Mouse (Mus musculus): ENCODE data around the gene Ndc80. TPM values are rescaled to one million over a fixed set of nuclear protein-coding genes. Genes with fewer than 3 reads are reported as not detected.

The Ndc80 gene
- polyA plus RNA-seq, 1 experiment = 0.03 TPM

GRCm38 (mm10) chr17:71528042-71528441, 1.4 kb upstream of the Ndc80 start:
- Histone ChIP-seq H3K27me3 (replicated peaks; ENCODE audit: control insufficient read depth, insufficient read depth, low read length) (no peaks in the 10 kb centered on the region), H3K4me1 (ENCODE audit: control insufficient read depth, insufficient read depth, low read length) (peaks cover 3% of the 10 kb centered on the region), H3K36me3 (ENCODE audit: control insufficient read depth, insufficient read depth, low read length) (no peaks in the 10 kb centered on the region), H3K4me3 (ENCODE audit: insufficient read depth, low read depth, low read length) (no peak overlapping the region), H3K27ac (ENCODE audit: insufficient read depth, low read depth, low read length) (no peak overlapping the region)
- DNase-seq = no peak
- TF ChIP-seq CTCF (conservative IDR thresholded peaks at IDR 0.05; ENCODE audit: insufficient read depth, insufficient read length, low read depth, low read length) (no peak), POLR2A (IDR thresholded peaks at IDR 0.05; ENCODE audit: low read depth, low read length) (no peak)

GRCm38 (mm10) chr17:71526302-71526708, 352 bp downstream of the Ndc80 start:
- H3K27me3 ChIP-seq (replicated peaks; ENCODE audit: control insufficient read depth, insufficient read depth, low read length) = no peaks in the 10 kb centered on the region
- 0% methylated on average over 13 of the region's 13 CpGs for WGBS
- peak overlapping the region; percentile 55 for H3K4me3 ChIP-seq (ENCODE audit: insufficient read depth, low read depth, low read length)
- no peaks in the 10 kb centered on the region for H3K36me3 ChIP-seq (ENCODE audit: control insufficient read depth, insufficient read depth, low read length)
- no peak overlapping the region for H3K27ac ChIP-seq (ENCODE audit: insufficient read depth, low read depth, low read length)
- TF ChIP-seq CTCF (conservative IDR thresholded peaks at IDR 0.05; ENCODE audit: insufficient read depth, insufficient read length, low read depth, low read length) (no peak), POLR2A (IDR thresholded peaks at IDR 0.05; ENCODE audit: low read depth, low read length) (no peak)
- DNase-seq = no peak
- peaks cover 3% of the 10 kb centered on the region for H3K4me1 ChIP-seq (ENCODE audit: control insufficient read depth, insufficient read depth, low read length)

GRCm38 (mm10) chr17:71510297-71510696, 16.4 kb downstream of the Ndc80 start:
- no peak for DNase-seq
- TF ChIP-seq CTCF (conservative IDR thresholded peaks at IDR 0.05; ENCODE audit: insufficient read depth, insufficient read length, low read depth, low read length) (no peak), POLR2A (IDR thresholded peaks at IDR 0.05; ENCODE audit: low read depth, low read length) (no peak)
- no peaks in the 10 kb centered on the region for H3K4me1 ChIP-seq (ENCODE audit: control insufficient read depth, insufficient read depth, low read length)
- H3K4me3 ChIP-seq (ENCODE audit: insufficient read depth, low read depth, low read length) = no peak overlapping the region
- H3K36me3 ChIP-seq (ENCODE audit: control insufficient read depth, insufficient read depth, low read length) = no peaks in the 10 kb centered on the region
- 95% methylated on average over 11 of the region's 11 CpGs for WGBS
- no peaks in the 10 kb centered on the region for H3K27me3 ChIP-seq (replicated peaks; ENCODE audit: control insufficient read depth, insufficient read depth, low read length)
- no peak overlapping the region for H3K27ac ChIP-seq (ENCODE audit: insufficient read depth, low read depth, low read length)

- Histone ChIP-seq H3K27me3 (replicated peaks; ENCODE audit: control insufficient read depth, insufficient read depth, low read length) (no peaks in the 10 kb centered on the region), H3K36me3 (ENCODE audit: control insufficient read depth, insufficient read depth, low read length) (no peaks in the 10 kb centered on the region), H3K4me1 (ENCODE audit: control insufficient read depth, insufficient read depth, low read length) (no peaks in the 10 kb centered on the region), H3K4me3 (ENCODE audit: insufficient read depth, low read depth, low read length) (no peak overlapping the region), H3K27ac (ENCODE audit: insufficient read depth, low read depth, low read length) (no peak overlapping the region)
- TF ChIP-seq POLR2A (IDR thresholded peaks at IDR 0.05; ENCODE audit: low read depth, low read length) (no peak), CTCF (conservative IDR thresholded peaks at IDR 0.05; ENCODE audit: insufficient read depth, insufficient read length, low read depth, low read length) (no peak)
- 79% methylated on average over 8 of the region's 8 CpGs for WGBS
- no peak for DNase-seq
These were observed 19.8 kb downstream of the Ndc80 start for GRCm38 (mm10) chr17:71506832-71507231.

- no peak overlapping the region for H3K4me3 ChIP-seq (ENCODE audit: insufficient read depth, low read depth, low read length)
- 83% methylated on average over 4 of the region's 4 CpGs for WGBS
- TF ChIP-seq CTCF (conservative IDR thresholded peaks at IDR 0.05; ENCODE audit: insufficient read depth, insufficient read length, low read depth, low read length) = no peak
- TF ChIP-seq POLR2A (IDR thresholded peaks at IDR 0.05; ENCODE audit: low read depth, low read length) = no peak
- H3K27ac ChIP-seq (ENCODE audit: insufficient read depth, low read depth, low read length) = no peak overlapping the region
- H3K4me1 ChIP-seq (ENCODE audit: control insufficient read depth, insufficient read depth, low read length) = peaks cover 3% of the 10 kb centered on the region; the same call in 1 of the 2 replicates
- no peaks in the 10 kb centered on the region for H3K27me3 ChIP-seq (replicated peaks; ENCODE audit: control insufficient read depth, insufficient read depth, low read length)
- DNase-seq = no peak
- no peaks in the 10 kb centered on the region for H3K36me3 ChIP-seq (ENCODE audit: control insufficient read depth, insufficient read depth, low read length)
These were observed 30.9 kb downstream of the Ndc80 start for GRCm38 (mm10) chr17:71495784-71496183.

GRCm38 (mm10) chr17:71491332-71491686, 35.3 kb downstream of the Ndc80 start:
- Histone ChIP-seq H3K27ac (ENCODE audit: insufficient read depth, low read depth, low read length) (no peak overlapping the region), H3K4me1 (ENCODE audit: control insufficient read depth, insufficient read depth, low read length) (peaks cover 3% of the 10 kb centered on the region; the same call in 1 of the 2 replicates), H3K27me3 (replicated peaks; ENCODE audit: control insufficient read depth, insufficient read depth, low read length) (no peaks in the 10 kb centered on the region), H3K36me3 (ENCODE audit: control insufficient read depth, insufficient read depth, low read length) (no peaks in the 10 kb centered on the region), H3K4me3 (ENCODE audit: insufficient read depth, low read depth, low read length) (no peak overlapping the region)
- peak; percentile 33 for DNase-seq
- TF ChIP-seq CTCF (conservative IDR thresholded peaks at IDR 0.05; ENCODE audit: insufficient read depth, insufficient read length, low read depth, low read length) (no peak), POLR2A (IDR thresholded peaks at IDR 0.05; ENCODE audit: low read depth, low read length) (no peak)
- 39% methylated on average over 4 of the region's 4 CpGs for WGBS

GRCm38 (mm10) chr17:71490666-71491331, 35.9 kb downstream of the Ndc80 start:
- TF ChIP-seq CTCF (conservative IDR thresholded peaks at IDR 0.05; ENCODE audit: insufficient read depth, insufficient read length, low read depth, low read length) (no peak), POLR2A (IDR thresholded peaks at IDR 0.05; ENCODE audit: low read depth, low read length) (no peak)
- no peak overlapping the region for H3K4me3 ChIP-seq (ENCODE audit: insufficient read depth, low read depth, low read length)
- peaks cover 8% of the 10 kb centered on the region; the same call in 1 of the 2 replicates for H3K4me1 ChIP-seq (ENCODE audit: control insufficient read depth, insufficient read depth, low read length)
- no peak overlapping the region for H3K27ac ChIP-seq (ENCODE audit: insufficient read depth, low read depth, low read length)
- 54% methylated on average over 9 of the region's 9 CpGs for WGBS
- H3K36me3 ChIP-seq (ENCODE audit: control insufficient read depth, insufficient read depth, low read length) = no peaks in the 10 kb centered on the region
- no peak for DNase-seq
- no peaks in the 10 kb centered on the region for H3K27me3 ChIP-seq (replicated peaks; ENCODE audit: control insufficient read depth, insufficient read depth, low read length)

Measured in kidney, adult 2 months (tissue).